Mouse (Mus musculus): Measurements from ENCODE around the gene Hist1h2ad.
A peak's percentile ranks its signal among the peaks of the same experiment; 100 is the strongest.
"Not testable (repeated sequence)": the region's sequence is repeated elsewhere in the genome, so short reads cannot be mapped to it uniquely, and the experiment has no call there.

The Hist1h2ad gene

GRCm38 (mm10) chr13:23586099-23586939 is 12.1 kb downstream of the Hist1h2ad start:
- peak; percentile 20 for DNase-seq

DNA sequence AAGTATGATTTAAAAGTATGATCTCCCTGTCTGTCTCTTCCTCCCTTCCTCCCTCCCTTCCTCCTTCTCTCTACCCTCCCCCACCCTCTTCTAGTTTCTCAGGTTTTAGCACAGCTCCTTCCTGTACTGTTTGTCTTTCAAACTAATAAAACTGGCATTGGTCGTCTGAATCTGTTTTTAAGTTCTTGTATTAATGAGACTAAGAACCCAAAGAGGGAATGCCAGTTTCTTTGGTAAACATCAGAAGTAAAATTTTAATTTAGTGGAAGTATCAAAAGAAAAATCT is 12.7 kb downstream of the Hist1h2ad start:
- no peak for DNase-seq

DNA sequence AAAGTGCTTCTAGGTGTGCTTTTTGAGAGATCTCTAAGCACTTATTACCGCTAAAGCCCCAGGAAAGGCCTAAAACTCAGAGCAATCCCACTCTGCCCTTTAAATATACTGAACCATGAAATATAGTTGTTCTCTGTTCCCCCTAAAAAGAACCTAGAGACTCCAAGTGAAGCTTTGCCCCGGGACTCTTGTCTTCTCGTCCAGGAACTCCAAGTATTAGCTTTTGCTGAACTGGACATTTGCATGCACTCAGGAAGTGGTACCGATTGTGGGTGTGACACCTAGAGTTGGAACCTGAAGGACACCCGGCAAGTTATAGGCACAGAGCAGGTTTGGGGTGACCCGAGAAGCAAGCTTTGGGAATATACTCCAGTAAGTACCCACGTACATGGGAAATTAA is 17.0 kb downstream of the Hist1h2ad start:
- no peak for DNase-seq

DNA sequence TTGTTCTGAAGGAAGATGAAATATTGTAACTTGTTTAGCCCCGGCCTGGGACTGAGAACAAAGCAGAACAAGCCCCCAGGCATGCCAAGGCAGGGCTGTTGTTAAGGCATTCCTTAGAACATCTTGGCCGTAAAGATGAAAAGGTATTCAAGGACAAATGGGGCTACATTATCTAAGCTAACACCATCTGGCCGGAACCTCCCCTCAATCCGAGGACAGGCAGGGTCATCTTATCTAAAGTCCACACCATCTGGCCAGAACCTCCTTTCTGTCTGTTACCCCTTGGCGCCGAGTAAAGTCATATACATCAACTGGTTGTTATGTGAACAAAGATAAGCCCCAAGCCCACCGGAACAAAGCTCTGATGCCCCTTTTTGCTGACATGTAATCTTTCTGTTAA is 17.7 kb downstream of the Hist1h2ad start:
- DNase-seq: not testable (repeated sequence)

DNA sequence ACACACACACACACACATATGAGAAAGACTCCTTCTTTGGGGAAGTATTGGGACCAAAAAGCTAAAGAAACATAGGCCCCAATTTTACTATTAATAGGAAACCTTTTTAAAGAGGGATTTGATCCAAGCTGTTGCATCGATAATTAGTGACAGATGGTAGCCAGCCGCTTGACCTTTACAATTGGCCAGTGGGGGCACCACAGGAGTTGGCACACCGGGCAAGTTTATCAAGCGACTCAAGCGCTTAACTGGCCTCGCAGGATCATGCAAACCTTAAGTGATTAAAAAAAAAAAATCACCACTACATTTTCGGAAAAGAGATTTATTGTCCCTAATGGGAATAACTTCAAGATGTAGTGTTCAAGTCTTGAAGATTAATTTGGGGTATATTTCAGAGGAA is 18.4 kb downstream of the Hist1h2ad start:
- no peak for DNase-seq

GRCm38 (mm10) chr13:23593051-23593770 is 19.0 kb downstream of the Hist1h2ad start:
- peak; percentile 20 for DNase-seq

- no peak for DNase-seq
These were observed 21.0 kb downstream of the Hist1h2ad start for GRCm38 (mm10) chr13:23595185-23595584.

DNA sequence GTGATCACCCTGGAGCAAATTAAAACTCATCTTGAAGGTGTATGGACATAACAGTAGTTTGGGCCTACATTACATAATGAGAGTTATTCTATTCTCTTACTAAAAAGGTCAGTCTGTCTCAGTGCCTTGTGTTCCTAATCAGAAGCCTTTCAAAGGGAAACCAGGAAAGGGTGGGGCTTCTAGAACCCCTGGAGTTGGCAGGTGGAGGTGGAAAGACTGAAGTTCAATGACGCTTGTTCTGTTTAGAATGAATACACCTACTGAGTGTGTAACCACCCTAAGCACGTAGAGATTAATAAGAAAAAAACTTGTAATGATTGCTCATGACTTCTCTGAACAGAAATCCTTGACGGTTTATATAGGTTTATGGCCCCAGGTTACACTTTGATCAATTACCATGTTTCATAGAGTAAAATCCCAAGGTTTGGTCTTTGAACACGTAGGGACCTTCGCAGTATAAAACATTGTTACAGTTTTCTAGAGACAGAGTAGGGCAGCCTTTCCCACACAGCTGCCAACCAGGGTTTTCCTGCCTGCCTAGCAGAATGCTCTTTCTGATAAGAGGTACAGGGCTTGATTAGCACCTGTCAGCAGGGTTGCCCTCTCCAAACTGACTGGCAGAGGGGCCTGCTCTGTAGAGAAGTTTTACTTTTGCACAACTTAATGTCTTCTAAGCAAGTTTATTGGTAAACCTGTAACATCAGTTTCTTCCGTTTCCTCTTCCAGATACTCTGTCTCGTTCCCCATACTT is 21.6 kb downstream of the Hist1h2ad start:
- DNase-seq: no peak

DNA sequence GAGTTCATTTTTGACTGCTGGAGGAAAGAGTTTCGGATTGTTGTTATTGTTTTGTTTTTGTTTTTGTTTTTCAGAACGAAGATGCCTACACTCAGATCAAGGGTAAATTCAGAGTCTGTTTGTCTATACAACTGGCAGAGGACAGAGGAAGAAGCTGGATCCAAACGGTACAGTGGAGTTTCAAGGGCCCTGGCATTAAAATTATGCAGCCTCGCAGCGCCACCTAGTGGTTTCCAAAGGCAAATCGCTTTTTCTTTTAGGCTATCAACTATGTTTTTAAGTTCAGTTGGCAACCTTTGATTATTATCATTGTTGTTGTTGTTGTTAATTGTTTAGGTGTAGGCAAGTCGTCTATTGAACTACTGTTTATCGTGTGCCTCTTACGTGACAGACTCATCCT is 23.8 kb downstream of the Hist1h2ad start:
- peak; percentile 85 for DNase-seq

GRCm38 (mm10) chr13:23603182-23603699 is 29.1 kb downstream of the Hist1h2ad start:
- DNase-seq: no peak

DNA sequence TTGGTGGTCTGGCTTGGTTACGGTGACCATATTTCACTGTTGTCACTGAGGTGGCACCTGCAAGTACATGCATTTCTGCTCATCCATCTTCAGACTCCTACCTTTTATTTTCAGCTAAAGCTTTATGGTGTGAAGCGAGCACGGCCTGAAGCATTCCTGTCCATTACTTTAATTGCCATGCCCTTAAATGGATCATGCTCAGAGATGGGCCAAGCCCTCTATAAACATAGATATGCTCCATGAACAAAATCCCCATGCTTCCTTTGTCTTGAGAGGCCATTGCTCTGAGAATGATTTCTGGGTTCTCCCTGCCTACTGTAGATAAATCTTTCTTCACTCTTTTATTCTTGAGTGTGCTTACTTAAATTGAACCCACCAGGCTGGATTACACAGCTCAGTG is 30.3 kb downstream of the Hist1h2ad start:
- no peak for DNase-seq

DNA sequence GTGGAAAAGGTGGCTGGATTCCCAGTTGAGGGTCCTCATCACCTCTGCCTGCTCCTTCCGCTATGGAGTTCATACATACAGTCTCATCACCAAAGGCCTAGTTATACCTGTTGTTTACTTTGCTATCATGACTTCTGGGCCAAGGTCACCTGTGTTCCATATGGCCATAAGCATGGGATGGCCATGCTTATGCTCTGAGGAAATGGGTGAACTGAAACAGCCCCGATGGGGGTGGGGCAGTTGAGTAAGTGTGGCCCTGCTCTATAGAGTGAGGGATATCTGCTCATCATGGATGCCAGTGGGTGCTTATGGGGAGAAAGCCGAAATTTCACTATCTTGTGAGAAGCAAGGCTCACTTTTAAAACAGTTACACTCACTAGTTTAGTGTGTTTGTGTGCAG is 30.9 kb downstream of the Hist1h2ad start:
- DNase-seq: no peak

DNA sequence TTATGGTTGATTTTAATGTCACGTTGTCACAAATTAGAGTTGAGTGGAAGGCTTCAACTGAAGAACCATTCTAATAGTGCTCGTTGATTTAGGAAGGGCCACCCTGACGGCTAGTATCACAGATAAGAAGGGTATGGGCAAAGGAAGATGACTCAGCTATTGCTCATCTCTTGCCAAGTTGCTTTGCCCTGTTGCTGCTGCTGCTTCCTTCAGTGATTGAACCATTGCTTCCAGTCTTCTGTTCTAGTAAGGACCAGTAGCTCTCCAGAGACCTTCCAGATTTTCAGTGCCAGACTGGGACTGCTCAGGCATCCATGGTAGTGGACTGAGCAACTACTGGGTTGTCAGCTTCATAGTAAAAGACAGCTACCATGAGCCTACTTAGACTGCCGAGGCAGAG is 35.0 kb downstream of the Hist1h2ad start:
- DNase-seq: no peak

- DNase-seq: no peak
These were observed 35.7 kb downstream of the Hist1h2ad start for GRCm38 (mm10) chr13:23609844-23610243.

- DNase-seq: no peak
These were observed 36.2 kb downstream of the Hist1h2ad start for GRCm38 (mm10) chr13:23610393-23610792.

DNA sequence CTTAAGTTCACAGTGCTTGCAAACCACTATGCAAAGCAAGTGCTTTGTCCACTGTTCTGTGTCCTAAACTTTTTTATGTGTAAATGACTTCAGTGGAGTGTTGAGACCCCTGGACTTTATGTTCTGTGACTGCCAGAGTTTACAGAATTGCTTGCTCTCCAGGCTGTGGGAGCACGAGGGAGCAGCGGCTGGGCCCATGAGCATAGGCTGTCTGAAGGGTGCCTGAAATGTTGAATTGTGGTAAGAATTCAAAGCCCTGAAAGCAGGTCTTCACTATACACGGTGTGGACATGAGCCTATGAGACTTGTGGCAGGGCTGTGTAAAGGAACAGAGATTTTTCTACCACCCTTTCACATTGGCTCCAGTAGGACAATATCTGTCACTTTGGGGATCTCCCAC is 37.5 kb downstream of the Hist1h2ad start:
- DNase-seq: no peak

DNA sequence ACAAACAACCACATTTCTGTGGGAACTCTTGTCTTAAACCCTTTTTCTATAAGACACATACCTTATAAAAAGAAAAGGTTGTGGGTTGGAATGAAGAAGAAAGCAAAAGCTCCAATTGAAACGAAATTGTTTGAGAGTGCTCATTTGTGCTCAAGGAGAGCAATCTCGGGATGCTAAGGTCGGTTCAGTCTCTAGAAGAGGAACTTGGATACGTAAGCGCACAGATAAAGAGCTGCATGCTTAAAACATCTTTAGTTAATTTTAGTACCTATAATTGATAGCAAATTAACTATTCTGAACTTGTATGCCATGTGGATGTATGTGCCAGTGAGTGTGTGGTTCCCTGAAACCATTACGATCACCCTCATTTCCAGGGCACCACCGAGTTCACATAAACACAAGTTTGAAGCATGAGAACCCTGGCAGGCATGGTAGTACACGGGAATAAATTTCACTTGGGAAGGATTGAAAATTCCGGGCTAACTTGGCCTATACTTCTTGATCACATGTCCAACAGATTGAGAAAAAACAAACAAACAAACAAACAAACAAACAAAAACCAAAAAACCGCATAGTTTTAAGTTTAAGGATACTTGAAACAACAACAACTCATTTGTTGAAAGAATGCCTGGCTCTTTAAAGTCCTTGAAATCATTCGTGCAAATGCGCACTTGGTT is 46.0 kb downstream of the Hist1h2ad start:
- no peak for DNase-seq

GRCm38 (mm10) chr13:23620733-23621531 is 46.8 kb downstream of the Hist1h2ad start, which contains the start of gene Hist1h2be:
Gene Hist1h2be, minus strand, starts transcription at chr13:23621124.
- peak; percentile 65 for DNase-seq

DNA sequence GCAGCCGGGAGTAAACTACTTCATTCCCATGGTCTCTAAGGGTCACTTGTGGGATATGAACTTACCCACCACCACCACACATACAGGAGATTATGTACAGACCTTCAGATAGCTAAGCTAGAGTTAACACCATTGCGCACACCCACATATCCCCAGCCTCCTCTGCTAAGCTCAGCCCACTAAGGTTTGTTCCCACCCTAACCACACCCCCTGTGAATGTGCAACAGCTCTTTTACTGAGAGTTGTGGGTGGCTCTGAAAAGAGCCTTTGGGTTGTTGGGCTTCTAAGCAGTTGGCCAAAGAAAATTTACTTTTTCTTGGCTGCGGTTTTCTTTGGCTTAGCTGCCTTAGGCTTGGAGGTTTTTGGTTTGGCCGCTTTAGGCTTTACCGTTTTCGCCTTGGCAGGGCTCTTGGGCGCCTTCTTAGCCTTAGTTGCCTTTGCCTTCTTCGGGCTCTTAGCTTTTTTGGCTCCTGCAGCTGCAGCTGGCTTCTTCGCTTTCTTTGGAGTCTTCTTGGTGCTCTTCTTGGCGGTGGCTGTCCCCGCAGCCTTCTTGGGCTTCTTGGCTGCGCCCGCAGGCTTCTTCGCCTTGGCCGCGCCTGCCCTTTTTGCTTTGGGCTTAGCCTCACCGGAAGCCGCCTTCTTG is 47.5 kb downstream of the Hist1h2ad start:
- DNase-seq: peak; percentile 77

GRCm38 (mm10) chr13:23622175-23622671 is 48.0 kb downstream of the Hist1h2ad start, which contains the start of gene Hist1h1e:
Gene Hist1h1e, minus strand, starts transcription at chr13:23622558.
- peak; percentile 91 for DNase-seq

- DNase-seq: peak; percentile 40
These were observed 48.8 kb downstream of the Hist1h2ad start for GRCm38 (mm10) chr13:23622861-23623450.
